Mouse (Mus musculus) hindbrain, embryonic 11.5 days (tissue): ENCODE measurements around the gene Olfr1012. TPM values are rescaled to one million over a fixed set of nuclear protein-coding genes. Genes with fewer than 3 reads are reported as not detected.

ENCODE experiments used
- ATAC-seq: fragments of 200-750 bp; cut with Nextera tagmentation; 2 replicates; pipeline ENCODE4 v1.8.0; 2017; ENCODE audit warnings: mild to moderate bottlenecking, moderate TSS enrichment, moderate library complexity; ENCODE audit not compliant: low FRiP score
- DNase-seq: peaks from one replicate; pipeline ENCODE4 v3.0.0-alpha.2; 2015; ENCODE audit warnings: low spot score
- H3K27ac ChIP-seq: fragments of 300-500 bp; sonication (generic); 2 replicates; pipeline ENCODE4 v1.5.1; 2014; ENCODE audit warnings: mild to moderate bottlenecking, low read depth, low read length
- H3K27me3 ChIP-seq: fragments of 300-500 bp; sonication (generic); 2 replicates; pipeline ENCODE4 v1.6.1; 2014; ENCODE audit warnings: mild to moderate bottlenecking, low read length, moderate library complexity, mixed read lengths; ENCODE audit not compliant: control insufficient read depth, insufficient read depth
- H3K36me3 ChIP-seq: fragments of 300-500 bp; sonication (generic); 2 replicates; pipeline ENCODE4 v1.6.1; 2014; ENCODE audit warnings: mild to moderate bottlenecking, low read length, moderate library complexity, mixed read lengths; ENCODE audit not compliant: control insufficient read depth, insufficient read depth
- H3K4me1 ChIP-seq: fragments of 300-500 bp; sonication (generic); replicated peaks from 2 replicates; pipeline ENCODE4 v1.6.1; 2014; ENCODE audit warnings: low read length, mixed read lengths; ENCODE audit not compliant: control insufficient read depth, insufficient read depth
- H3K4me2 ChIP-seq: fragments of 300-500 bp; sonication (generic); replicated peaks from 2 replicates; pipeline ENCODE4 v1.6.1; 2014; ENCODE audit warnings: mild to moderate bottlenecking, low read depth, low read length
- H3K4me3 ChIP-seq: fragments of 300-500 bp; sonication (generic); 2 replicates; pipeline ENCODE4 v1.5.1; 2014; ENCODE audit warnings: low read depth, low read length
- H3K9ac ChIP-seq: fragments of 300-500 bp; sonication (generic); 2 replicates; pipeline ENCODE4 v1.6.1; 2014; ENCODE audit warnings: low read depth, low read length
- H3K9me3 ChIP-seq: fragments of 300-500 bp; sonication (generic); 2 replicates; pipeline ENCODE4 v1.6.1; 2016; ENCODE audit warnings: low read length; ENCODE audit not compliant: control insufficient read depth
- WGBS: fragments of 180-500 bp; shearing (Covaris S2); extraction: QIAGEN DNeasy Blood & Tissue Kit; methylation state at CpG from one replicate; pipeline ENCODE4 v1.1.7; 2014; 5-methylcytosine and 5-hydroxymethylcytosine counted together
- polyA plus RNA-seq: library from polyadenylated mRNA; unstranded; fragments of >200 nt; fragmentation: Nextera tagmentation; extraction: Ambion mirVana; gene quantifications from 2 replicates; pipeline ENCODE4 v1.2.1, GENCODE M21; 2014

Olfr1012 gene
- not detected in 2 replicates for polyA plus RNA-seq

DNA sequence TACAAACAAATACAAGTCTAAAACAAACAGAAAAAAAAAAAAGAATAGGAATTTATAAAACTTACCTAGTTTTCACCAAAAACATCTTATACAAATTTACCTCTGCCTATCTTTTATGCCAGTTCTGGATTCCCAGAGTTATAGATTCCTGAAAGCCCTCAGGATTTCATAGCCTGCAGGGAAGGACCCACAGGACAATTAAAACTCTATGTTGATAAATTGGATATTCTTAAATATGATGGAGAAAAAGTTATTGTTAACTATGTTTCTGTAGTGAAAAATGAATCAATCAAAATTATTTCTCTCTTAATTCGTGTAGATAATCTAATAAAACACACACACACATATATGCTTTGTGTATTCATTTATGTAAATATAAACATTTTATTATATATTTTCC is at the start of gene Olfr1012:
Olfr1012 (minus strand) TSS at position 101 of the 400 bp plus-strand sequence.
- no peaks in the 10 kb centered on the region for H3K27me3 ChIP-seq
- DNase-seq (no peak), ATAC-seq (no peak)
- H3K9ac ChIP-seq = no peak within 1 kb of the TSS
- no peaks in the 10 kb centered on the region for H3K4me1 ChIP-seq
- H3K36me3 ChIP-seq = no peaks in the 10 kb centered on the region
- no peak within 1 kb of the TSS for H3K4me2 ChIP-seq
- H3K4me3 ChIP-seq = no peak within 1 kb of the TSS
- no peaks in the 10 kb centered on the region for H3K9me3 ChIP-seq
- WGBS = 82% methylated on average over 1 of the region's 1 CpGs
- H3K27ac ChIP-seq = no peak within 1 kb of the TSS

DNA sequence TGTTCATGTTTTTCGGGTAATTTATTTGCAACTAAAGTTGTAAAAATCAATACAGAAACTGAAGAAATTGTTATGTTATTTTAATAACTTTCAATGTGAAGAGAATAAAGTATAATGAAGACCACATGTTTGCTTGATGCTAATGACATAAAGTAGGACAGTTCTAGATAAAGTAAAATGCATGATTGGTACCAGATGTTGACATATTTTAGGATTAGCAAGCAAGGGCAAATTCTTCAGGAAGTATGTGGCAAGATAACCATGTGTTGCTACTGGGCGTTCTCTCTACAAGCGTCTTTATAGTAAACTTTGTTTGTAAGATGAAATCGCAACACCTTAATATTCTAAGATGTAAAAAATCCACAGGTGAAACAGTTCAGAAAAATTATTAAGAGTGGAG is 41.9 kb upstream of the Olfr1012 start:
- Histone ChIP-seq H3K4me3 (no peak overlapping the region), H3K27me3 (no peaks in the 10 kb centered on the region), H3K36me3 (no peaks in the 10 kb centered on the region), H3K9me3 (no peaks in the 10 kb centered on the region), H3K27ac (no peak overlapping the region), H3K4me1 (no peaks in the 10 kb centered on the region), H3K9ac (no peak overlapping the region), H3K4me2 (no peak overlapping the region)
- DNase-seq (no peak), ATAC-seq (no peak)
- whole genome bisulfite sequencing = 71% methylated on average over 4 of the region's 4 CpGs

DNA sequence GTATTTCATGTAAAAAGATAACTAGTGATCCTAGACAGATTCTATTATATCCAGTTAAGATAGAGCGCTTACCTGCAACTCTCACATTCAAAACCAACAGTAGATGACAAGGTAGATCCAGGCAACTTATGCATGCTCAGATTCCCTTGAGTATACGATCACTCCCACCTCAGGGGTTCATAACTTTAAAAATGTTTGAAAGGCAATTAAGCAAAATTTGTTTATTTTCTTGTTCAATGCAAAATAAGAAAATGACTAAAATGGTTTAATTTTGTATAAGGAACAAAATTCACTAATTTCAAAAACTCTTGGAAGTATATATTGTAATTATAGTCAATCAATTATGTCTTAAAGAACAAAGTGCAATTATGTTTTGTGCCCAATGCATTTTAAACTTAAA is 39.9 kb upstream of the Olfr1012 start, which contains the start of gene Olfr1016:
Olfr1016 (minus strand) TSS at position 101 of the 400 bp plus-strand sequence.
- no peak within 1 kb of the TSS for H3K9ac ChIP-seq
- H3K36me3 ChIP-seq = no peaks in the 10 kb centered on the region
- H3K9me3 ChIP-seq = no peaks in the 10 kb centered on the region
- H3K4me2 ChIP-seq = no peak within 1 kb of the TSS
- 95% methylated on average over 2 of the region's 2 CpGs for WGBS
- H3K4me3 ChIP-seq = no peak within 1 kb of the TSS
- H3K27ac ChIP-seq = no peak within 1 kb of the TSS
- no peak for ATAC-seq
- no peak for DNase-seq
- H3K27me3 ChIP-seq = no peaks in the 10 kb centered on the region
- H3K4me1 ChIP-seq = no peaks in the 10 kb centered on the region

DNA sequence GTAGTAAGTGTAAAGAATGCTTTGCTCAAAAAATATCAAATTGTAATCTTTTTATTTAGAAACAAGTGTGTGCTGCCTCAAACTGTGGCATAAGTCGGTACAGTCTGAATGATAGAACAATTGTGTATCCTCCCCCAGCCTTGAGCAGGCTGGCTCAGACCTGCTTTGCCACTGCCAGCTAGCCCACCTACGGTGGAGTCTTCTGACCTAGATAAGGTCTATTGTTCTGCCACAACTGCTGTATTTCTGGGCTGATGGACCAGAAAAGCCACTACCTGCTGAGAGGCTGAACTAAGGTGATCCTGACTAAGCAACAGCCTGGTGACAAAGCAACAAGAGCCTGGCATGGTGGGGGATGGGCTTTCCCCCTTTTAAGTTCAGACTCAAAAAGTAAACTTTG is 29.8 kb upstream of the Olfr1012 start:
- no peaks in the 10 kb centered on the region for H3K36me3 ChIP-seq
- H3K4me1 ChIP-seq = no peaks in the 10 kb centered on the region
- ATAC-seq (no peak; the same call in 1 of the 2 replicates), DNase-seq (no peak)
- no peaks in the 10 kb centered on the region for H3K9me3 ChIP-seq
- H3K27ac ChIP-seq = no peak overlapping the region
- WGBS = 44% methylated on average over 2 of the region's 2 CpGs
- H3K4me3 ChIP-seq = no peak overlapping the region
- H3K9ac ChIP-seq = no peak overlapping the region
- H3K27me3 ChIP-seq = no peaks in the 10 kb centered on the region
- H3K4me2 ChIP-seq = no peak overlapping the region

DNA sequence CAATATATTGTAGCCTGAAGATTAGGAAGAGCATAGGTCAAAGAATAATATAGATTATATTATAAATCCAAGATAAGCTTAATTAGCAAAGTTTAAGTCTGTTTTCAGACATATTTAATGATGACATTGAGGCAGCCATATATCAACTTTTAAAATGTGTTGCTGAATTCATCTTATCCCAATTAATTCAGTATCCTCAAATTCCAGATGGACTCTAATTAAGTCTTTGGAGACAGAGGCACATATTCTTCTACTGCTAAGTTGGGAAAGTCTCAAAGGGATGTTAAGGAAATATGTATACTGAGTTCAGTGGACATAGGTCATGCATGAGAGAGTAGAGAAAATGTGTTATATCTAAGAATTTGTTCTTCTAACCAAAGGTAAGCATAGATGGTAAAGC is 19.2 kb upstream of the Olfr1012 start, which contains the start of gene Olfr1015:
Olfr1015 (plus strand) TSS at position 301 of the 400 bp plus-strand sequence.
- ATAC-seq = no peak
- Histone ChIP-seq H3K36me3 (no peaks in the 10 kb centered on the region), H3K27ac (no peak within 1 kb of the TSS), H3K27me3 (no peaks in the 10 kb centered on the region), H3K4me1 (no peaks in the 10 kb centered on the region), H3K4me3 (no peak within 1 kb of the TSS), H3K4me2 (no peak within 1 kb of the TSS), H3K9me3 (no peaks in the 10 kb centered on the region), H3K9ac (no peak within 1 kb of the TSS)
- DNase-seq = no peak

DNA sequence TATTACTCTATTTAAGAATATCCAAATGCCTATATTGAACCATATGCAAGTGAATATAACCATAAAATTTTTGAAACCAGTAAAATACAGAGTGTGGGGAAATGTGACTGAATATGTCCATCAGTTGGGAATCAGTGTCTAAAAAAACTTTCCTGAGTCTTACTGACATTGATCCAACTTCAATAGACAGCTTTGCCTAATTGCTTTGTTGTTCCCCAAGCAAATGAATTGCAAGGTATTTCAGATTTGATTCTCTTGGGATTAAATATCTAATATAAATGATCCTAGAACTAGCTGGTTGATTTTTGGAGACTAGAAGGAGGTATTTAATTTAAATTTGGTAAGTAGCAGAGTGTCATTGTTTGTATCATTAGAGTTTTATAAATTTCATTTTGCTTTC is 9.8 kb upstream of the Olfr1012 start, which contains the start of gene Olfr1014:
Olfr1014 (plus strand) TSS at position 301 of the 400 bp plus-strand sequence.
- no peaks in the 10 kb centered on the region for H3K27me3 ChIP-seq
- H3K4me1 ChIP-seq = no peaks in the 10 kb centered on the region
- ATAC-seq (no peak), DNase-seq (no peak)
- no peaks in the 10 kb centered on the region for H3K36me3 ChIP-seq
- no peaks in the 10 kb centered on the region for H3K9me3 ChIP-seq
- no peak within 1 kb of the TSS for H3K9ac ChIP-seq
- H3K4me2 ChIP-seq = no peak within 1 kb of the TSS
- H3K27ac ChIP-seq = no peak within 1 kb of the TSS
- H3K4me3 ChIP-seq = no peak within 1 kb of the TSS

DNA sequence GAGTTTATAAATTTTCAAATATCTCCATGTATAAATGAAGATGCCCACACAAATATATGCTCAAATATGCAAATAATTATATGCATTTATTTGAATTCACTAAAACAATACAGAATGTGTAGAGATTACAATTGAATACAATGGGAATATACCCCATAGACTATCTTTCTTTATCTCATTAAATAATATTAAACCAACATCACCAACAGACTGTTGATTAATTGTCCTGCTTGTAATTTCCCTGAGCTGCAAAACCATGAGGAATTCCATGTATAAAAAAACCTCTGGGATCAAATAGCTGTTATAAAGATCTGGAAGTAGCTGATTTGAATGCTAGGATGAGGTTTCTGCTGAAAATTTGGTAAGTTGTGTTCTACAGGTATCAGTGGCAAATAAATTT is 4.2 kb upstream of the Olfr1012 start, which contains the start of gene Olfr1013:
Olfr1013 (plus strand) TSS at position 301 of the 400 bp plus-strand sequence.
- Histone ChIP-seq H3K4me1 (no peaks in the 10 kb centered on the region), H3K27ac (no peak within 1 kb of the TSS), H3K36me3 (no peaks in the 10 kb centered on the region), H3K4me2 (no peak within 1 kb of the TSS), H3K9me3 (no peaks in the 10 kb centered on the region), H3K4me3 (no peak within 1 kb of the TSS), H3K9ac (no peak within 1 kb of the TSS), H3K27me3 (no peaks in the 10 kb centered on the region)
- DNase-seq (no peak), ATAC-seq (no peak)

DNA sequence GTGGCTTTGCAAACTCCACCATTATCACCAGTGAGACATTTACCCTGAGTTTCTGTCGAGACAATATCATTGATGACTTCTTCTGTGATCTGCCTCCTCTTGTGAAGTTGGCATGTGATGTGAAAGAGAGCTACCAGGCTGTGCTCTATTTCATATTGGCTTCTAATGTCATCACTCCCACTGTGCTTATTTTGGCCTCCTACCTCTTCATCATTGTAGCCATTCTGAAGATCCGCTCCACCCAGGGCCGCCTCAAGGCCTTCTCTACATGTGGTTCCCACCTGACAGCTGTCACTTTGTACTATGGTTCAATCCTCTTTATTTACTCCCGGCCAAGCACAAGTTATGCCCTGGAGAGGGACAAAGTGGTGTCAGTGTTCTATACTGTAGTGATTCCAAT is 8.7 kb downstream of the Olfr1012 start:
- no peak overlapping the region for H3K4me2 ChIP-seq
- H3K9me3 ChIP-seq = no peaks in the 10 kb centered on the region
- no peaks in the 10 kb centered on the region for H3K27me3 ChIP-seq
- no peaks in the 10 kb centered on the region for H3K36me3 ChIP-seq
- 74% methylated on average over 4 of the region's 4 CpGs for whole genome bisulfite sequencing
- H3K4me3 ChIP-seq = no peak overlapping the region
- DNase-seq (no peak), ATAC-seq (no peak)
- no peaks in the 10 kb centered on the region for H3K4me1 ChIP-seq
- no peak overlapping the region for H3K9ac ChIP-seq
- H3K27ac ChIP-seq = no peak overlapping the region

DNA sequence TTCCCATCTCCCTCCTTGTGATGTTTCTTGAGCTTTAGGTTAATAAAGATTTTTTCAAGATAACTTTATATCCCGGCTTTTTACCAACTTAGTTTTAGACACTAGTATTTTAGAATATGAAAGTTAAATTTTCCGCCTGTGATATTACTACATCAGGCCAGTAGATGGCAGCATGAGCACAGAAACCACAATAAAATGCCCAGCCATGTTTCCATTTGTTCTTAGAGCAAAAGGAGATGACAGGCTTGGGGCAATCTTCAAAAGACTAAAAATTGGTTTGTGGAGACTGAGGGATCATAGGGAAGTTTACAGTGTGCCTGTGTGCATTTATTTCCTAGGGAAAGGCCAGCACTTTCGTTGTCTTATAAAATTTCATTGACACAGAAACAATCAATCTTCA is 36.8 kb downstream of the Olfr1012 start:
- Histone ChIP-seq H3K27ac (no peak overlapping the region), H3K36me3 (no peaks in the 10 kb centered on the region), H3K4me3 (no peak overlapping the region), H3K9me3 (no peaks in the 10 kb centered on the region), H3K9ac (no peak overlapping the region), H3K27me3 (no peaks in the 10 kb centered on the region), H3K4me1 (no peaks in the 10 kb centered on the region), H3K4me2 (no peak overlapping the region)
- DNase-seq = peak; percentile 57
- WGBS = 18% methylated on average over 3 of the region's 3 CpGs
- no peak for ATAC-seq
